Mouse (Mus musculus) small intestine, adult 2 months (tissue): Measurements from ENCODE around the gene Hcn3. TPM values are rescaled to one million over a fixed set of nuclear protein-coding genes. Genes with fewer than 3 reads are reported as not detected.

Source experiments
- H3K27ac ChIP-seq: fragments of 200-500 bp; 2 replicates; pipeline ENCODE4 v1.5.1; 2012; ENCODE audit warnings: low read depth, low read length, control low read depth, inconsistent platforms; ENCODE audit not compliant: insufficient read depth
- H3K27me3 ChIP-seq: fragments of 200-500 bp; 2 replicates; pipeline ENCODE4 v1.6.1; 2012; ENCODE audit warnings: mild to moderate bottlenecking, moderate library complexity, low read length, inconsistent platforms; ENCODE audit not compliant: control insufficient read depth, insufficient read depth
- H3K36me3 ChIP-seq: fragments of 200-500 bp; 2 replicates; pipeline ENCODE4 v1.6.1; 2012; ENCODE audit warnings: mild to moderate bottlenecking, low read length, control low read depth, inconsistent platforms; ENCODE audit not compliant: control insufficient read depth, insufficient read depth
- H3K4me1 ChIP-seq: fragments of 200-500 bp; 2 replicates; pipeline ENCODE4 v1.6.1; 2012; ENCODE audit warnings: low read length, inconsistent platforms, mixed read lengths; ENCODE audit not compliant: control insufficient read depth, insufficient read depth, insufficient read length
- H3K4me3 ChIP-seq: fragments of 200-500 bp; 2 replicates; pipeline ENCODE4 v1.5.1; 2012; ENCODE audit warnings: low read depth, mild to moderate bottlenecking, control low read depth, inconsistent platforms, low read length, moderate library complexity
- CTCF ChIP-seq: fragments of 200-500 bp; IDR thresholded peaks from 2 replicates; pipeline ENCODE4 v1.5.1; 2012; ENCODE audit warnings: low read depth, mild to moderate bottlenecking, control low read depth, inconsistent platforms, low read length, moderate library complexity, mixed read lengths; ENCODE audit not compliant: insufficient replicate concordance, insufficient read length; ENCODE audit errors: extremely low read depth
- POLR2A ChIP-seq: fragments of 200-500 bp; IDR thresholded peaks from 2 replicates; pipeline ENCODE4 v1.6.1; 2012; ENCODE audit warnings: low read depth, mild to moderate bottlenecking, control low read depth, inconsistent platforms, low read length, moderate library complexity
- WGBS: fragments of 180-500 bp; shearing (Covaris S2); methylation state at CpG from one replicate; pipeline ENCODE4 v1.1.7; 2018; 5-methylcytosine and 5-hydroxymethylcytosine counted together
- polyA plus RNA-seq: library from polyadenylated mRNA; depleted of rRNA; stranded (reverse); fragments of >200 nt; gene quantifications from 2 replicates; pipeline ENCODE4 v1.2.3, GENCODE M21; 2012

The Hcn3 gene
- polyA plus RNA-seq, 1 experiment = 1.3 TPM

GRCm38 (mm10) chr3:89181749-89182500 lies 21.9 kb upstream of the Hcn3 start:
- WGBS = 94% methylated on average over 27 of the region's 27 CpGs
- TF ChIP-seq CTCF (no peak), POLR2A (no peak)

DNA sequence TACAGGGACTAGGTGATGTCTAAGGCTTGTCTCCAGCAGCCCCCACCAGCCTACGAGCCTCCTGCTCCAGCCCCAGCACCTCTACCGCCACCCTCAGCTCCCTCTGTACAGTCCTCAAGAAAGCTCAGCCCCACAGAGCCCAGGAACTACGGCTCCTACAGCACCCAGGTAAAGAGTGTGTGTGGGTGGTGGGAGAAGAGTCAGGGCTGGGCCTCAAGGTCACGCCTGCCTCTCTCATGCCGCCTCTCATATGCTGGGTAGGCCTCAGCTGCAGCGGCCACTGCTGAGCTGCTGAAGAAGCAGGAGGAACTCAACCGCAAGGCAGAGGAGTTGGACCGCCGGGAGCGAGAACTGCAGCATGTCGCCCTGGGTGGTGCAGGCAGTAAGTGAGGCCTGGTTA lies 19.1 kb upstream of the Hcn3 start:
- H3K4me1 ChIP-seq = peaks cover 11% of the 10 kb centered on the region
- no peak overlapping the region for H3K4me3 ChIP-seq
- no peaks in the 10 kb centered on the region for H3K27me3 ChIP-seq
- peaks cover 50% of the 10 kb centered on the region for H3K36me3 ChIP-seq
- no peak overlapping the region for H3K27ac ChIP-seq
- TF ChIP-seq CTCF (no peak), POLR2A (no peak)
- WGBS = 93% methylated on average over 11 of the region's 11 CpGs

More at GRCm38 (mm10) chr3:89181749-89182500, 21.9 kb upstream of the Hcn3 start:
- Histone ChIP-seq H3K27me3 (no peaks in the 10 kb centered on the region), H3K4me1 (peaks cover 11% of the 10 kb centered on the region), H3K27ac (no peak overlapping the region), H3K4me3 (no peak overlapping the region), H3K36me3 (peaks cover 27% of the 10 kb centered on the region)

DNA sequence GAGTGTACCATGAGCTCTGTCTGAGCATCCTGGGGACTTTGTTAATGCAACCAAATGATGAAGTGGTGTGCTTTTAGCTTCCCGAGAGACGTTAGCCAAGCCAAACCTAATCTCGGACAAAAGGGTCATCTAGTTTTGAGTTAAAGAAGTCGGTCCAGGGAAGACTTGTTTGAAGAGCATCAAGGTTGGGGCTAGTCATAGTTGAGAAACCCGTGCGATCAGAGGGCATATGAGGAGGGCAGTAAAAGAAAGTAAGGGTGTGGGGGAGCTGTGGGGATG lies 18.1 kb upstream of the Hcn3 start:
- Histone ChIP-seq H3K4me3 (peak overlapping the region; percentile 85), H3K4me1 (peaks cover 8% of the 10 kb centered on the region), H3K27ac (peak overlapping the region; percentile 42), H3K36me3 (peaks cover 60% of the 10 kb centered on the region), H3K27me3 (no peaks in the 10 kb centered on the region)
- 2% methylated on average over 6 of the region's 6 CpGs for WGBS
- TF ChIP-seq POLR2A = no peak
- no peak for TF ChIP-seq CTCF

- H3K4me3 ChIP-seq = peak within 1 kb of the TSS; percentile 85
- peak within 1 kb of the TSS; percentile 42 for H3K27ac ChIP-seq
- under 1% methylated on average over 43 of the region's 43 CpGs for WGBS
- H3K27me3 ChIP-seq = no peaks in the 10 kb centered on the region
- no peak for TF ChIP-seq CTCF
- TF ChIP-seq POLR2A = peak; percentile 62; the same call in 1 of the 2 replicates
- peaks cover 7% of the 10 kb centered on the region for H3K4me1 ChIP-seq
- H3K36me3 ChIP-seq = peaks cover 63% of the 10 kb centered on the region
Observed at GRCm38 (mm10) chr3:89177242-89178106, 17.5 kb upstream of the Hcn3 start, which contains the start of gene Scamp3. Scamp3 (plus strand) TSS chr3:89177473.

- no peaks in the 10 kb centered on the region for H3K27me3 ChIP-seq
- H3K4me3 ChIP-seq = no peak overlapping the region
- 85% methylated on average over 7 of the region's 7 CpGs for WGBS
- peaks cover 62% of the 10 kb centered on the region for H3K36me3 ChIP-seq
- peaks cover 5% of the 10 kb centered on the region; the same call in 1 of the 2 replicates for H3K4me1 ChIP-seq
- H3K27ac ChIP-seq = no peak overlapping the region
- no peak for TF ChIP-seq POLR2A
- TF ChIP-seq CTCF = no peak
Observed at GRCm38 (mm10) chr3:89176421-89176820, 16.4 kb upstream of the Hcn3 start.

DNA sequence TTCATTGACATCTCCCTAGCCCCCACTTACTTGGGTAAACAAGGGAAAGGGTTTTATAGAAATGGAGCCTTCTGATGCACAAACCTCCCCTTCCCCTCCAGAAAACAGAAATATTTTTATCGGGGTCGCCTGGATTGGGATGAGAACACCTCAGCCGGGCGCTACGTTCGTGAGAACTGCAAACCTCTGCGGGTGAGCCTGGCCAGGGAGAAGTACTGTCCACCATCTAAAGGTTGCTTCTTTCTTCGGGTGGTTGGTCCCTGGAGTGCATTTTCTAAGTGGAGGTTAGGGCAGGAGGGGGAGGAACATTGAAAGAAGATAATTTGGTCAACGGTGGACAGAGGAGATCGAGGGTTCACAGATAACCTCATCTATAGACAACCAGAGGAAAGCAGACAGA lies 15.5 kb upstream of the Hcn3 start:
- 88% methylated on average over 10 of the region's 10 CpGs for WGBS
- Histone ChIP-seq H3K27me3 (no peaks in the 10 kb centered on the region), H3K36me3 (peaks cover 64% of the 10 kb centered on the region), H3K4me1 (peaks cover 5% of the 10 kb centered on the region; the same call in 1 of the 2 replicates), H3K4me3 (no peak overlapping the region), H3K27ac (no peak overlapping the region)
- TF ChIP-seq CTCF = no peak
- TF ChIP-seq POLR2A = no peak

DNA sequence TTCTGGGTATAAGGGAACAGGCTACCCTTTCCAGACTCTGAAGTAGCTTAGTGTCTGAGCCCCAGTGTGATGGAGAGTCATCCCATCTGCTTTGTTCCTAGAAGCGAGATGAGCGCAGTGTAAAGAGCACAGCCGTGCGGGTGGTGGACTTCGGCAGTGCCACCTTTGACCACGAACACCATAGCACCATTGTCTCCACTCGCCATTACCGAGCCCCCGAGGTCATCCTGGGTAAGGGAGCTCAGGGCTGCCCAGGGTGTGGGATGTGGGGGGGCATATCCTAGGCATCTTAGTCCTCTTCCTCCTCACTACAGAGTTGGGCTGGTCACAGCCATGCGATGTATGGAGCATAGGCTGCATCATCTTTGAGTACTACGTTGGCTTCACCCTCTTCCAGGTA lies 14.8 kb upstream of the Hcn3 start:
- no peaks in the 10 kb centered on the region for H3K27me3 ChIP-seq
- 90% methylated on average over 11 of the region's 11 CpGs for WGBS
- TF ChIP-seq CTCF (no peak), POLR2A (no peak)
- H3K4me3 ChIP-seq = no peak overlapping the region
- H3K27ac ChIP-seq = no peak overlapping the region
- H3K36me3 ChIP-seq = peaks cover 65% of the 10 kb centered on the region
- H3K4me1 ChIP-seq = peaks cover 5% of the 10 kb centered on the region; the same call in 1 of the 2 replicates
